Mouse (Mus musculus) frontal cortex, adult (tissue): ENCODE measurements at regions not wholly inside any gene's neighbourhood (a gene's known extent, or its start where the extent isn't known, plus 50 kb on each side); places are given as distances from the start of the nearest gene placed in this dataset.
A peak's percentile ranks its signal among the peaks of the same experiment; 100 is the strongest.
"Not testable (repeated sequence)": the region's sequence is repeated elsewhere in the genome, so short reads cannot be mapped to it uniquely, and the experiment has no call there.

ENCODE experiments used
- ATAC-seq: cut with Nextera tagmentation; 2 replicates; pipeline ENCODE4 v1.9.2; 2017; ENCODE audit warnings: mild to moderate bottlenecking, moderate library complexity, mixed read lengths; ENCODE audit not compliant: low TSS enrichment

DNA sequence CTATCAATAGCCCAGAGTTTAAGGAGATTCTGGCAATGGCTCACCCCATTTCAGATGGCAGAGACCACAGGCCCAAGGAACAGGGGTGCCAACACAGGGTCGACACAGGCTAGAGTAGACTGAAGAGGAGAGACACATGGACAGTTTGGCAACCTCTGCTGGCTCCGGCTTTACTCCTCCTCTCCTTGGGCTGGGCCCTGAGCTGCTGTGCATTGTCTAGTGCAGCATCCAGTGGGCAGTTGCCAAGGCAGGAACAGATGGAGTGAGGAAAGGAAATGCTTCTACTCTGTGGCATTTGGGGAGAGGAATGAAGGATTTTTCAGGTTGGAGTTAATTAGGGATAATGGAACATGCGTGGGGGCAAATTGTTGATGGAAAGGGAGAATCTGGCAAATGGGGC, 151.0 kb upstream of the 1700012A03Rik start:
- ATAC-seq = peak; percentile 92

- ATAC-seq = no peak
Measured at GRCm38 (mm10) chr6:31898609-31899008, 151.4 kb upstream of the 1700012A03Rik start.

DNA sequence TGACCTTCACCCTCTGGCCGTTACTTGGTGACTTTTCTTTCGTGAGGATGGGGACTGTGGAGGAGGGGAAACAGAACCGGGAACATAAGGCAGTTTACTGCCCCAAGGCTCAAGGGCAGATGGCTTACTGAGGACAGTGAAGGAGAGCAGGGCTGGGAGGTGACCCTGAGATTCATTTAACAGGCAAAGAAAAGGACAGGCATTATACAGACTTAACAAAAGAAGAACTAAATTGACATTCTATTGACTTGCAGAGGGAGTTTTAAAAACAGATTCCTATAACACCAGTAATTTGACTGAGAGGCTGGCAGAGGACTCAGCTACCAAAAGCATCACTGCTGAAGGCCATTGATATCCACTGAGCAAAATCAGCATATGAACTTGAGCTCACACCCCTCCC, 153.0 kb upstream of the 1700012A03Rik start:
- no peak for ATAC-seq

GRCm38 (mm10) chr6:31895835-31896234, 154.2 kb upstream of the 1700012A03Rik start:
- ATAC-seq = peak; percentile 80

GRCm38 (mm10) chr6:31886931-31887330, 163.1 kb upstream of the 1700012A03Rik start:
- ATAC-seq = no peak

DNA sequence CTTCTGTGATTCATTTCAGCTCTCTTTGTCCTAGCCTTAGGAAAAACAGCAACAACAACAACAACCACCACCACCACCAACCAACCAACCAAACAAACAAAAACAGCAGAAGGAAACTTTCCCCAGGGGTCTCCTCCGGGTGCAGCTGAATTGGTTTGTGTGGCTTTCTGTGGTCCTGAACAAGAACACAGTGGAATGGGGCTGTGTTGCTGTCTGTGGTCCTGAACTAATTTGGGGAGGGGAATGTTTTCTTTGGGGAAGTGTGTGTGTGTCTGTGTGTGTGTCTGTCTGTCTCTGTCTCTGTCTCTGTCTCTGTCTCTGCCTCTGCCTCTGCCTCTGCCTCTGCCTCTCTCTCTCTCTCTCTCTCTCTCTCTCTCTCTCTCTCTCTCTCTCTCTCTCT, 164.8 kb upstream of the 1700012A03Rik start:
- not testable (repeated sequence) for ATAC-seq

- ATAC-seq = no peak
Measured at GRCm38 (mm10) chr6:31883726-31884125, 166.3 kb upstream of the 1700012A03Rik start.

GRCm38 (mm10) chr6:31874616-31875015, 175.4 kb upstream of the 1700012A03Rik start:
- ATAC-seq = no peak

- ATAC-seq = no peak
Measured at GRCm38 (mm10) chr6:31873911-31874310, 176.1 kb upstream of the 1700012A03Rik start.

DNA sequence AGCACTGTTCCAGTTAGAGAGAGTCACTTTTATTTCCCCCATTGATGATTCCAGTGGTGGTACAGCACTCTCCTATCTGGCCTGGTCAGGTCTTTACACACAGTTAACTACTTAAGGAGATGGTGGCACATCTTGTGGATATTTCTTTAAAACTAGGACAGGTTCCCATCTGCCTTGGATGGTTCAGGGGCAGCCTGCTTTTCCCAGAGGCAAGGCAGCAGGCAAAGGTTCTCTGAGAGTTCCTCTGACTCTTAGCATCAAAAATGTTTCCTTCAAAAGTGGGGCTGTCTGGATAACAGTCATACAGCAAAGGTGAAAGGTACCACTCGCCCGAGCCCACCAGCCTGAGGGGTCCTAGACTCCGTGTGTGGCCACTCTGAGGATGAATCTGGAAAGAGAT, 178.3 kb upstream of the 1700012A03Rik start:
- no peak for ATAC-seq

DNA sequence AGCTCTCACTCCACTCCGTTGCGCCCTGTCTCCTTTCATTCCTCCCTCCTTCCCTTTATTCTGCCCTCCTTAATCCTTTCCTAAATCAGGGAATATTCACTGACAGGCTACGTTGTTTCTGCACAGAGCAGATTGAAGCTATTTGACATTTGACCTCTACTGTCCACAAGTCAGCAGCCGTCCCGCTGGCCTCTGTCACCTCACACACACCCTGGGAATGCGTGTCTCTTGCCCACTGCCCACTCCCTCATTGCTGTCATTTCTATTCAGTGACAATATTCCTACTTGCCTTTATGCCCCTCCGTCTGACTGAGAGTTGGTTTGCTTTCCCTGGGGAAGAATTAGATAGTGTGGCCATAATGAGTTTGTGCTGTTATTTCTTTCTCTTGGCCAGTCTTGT, 188.1 kb upstream of the 1700012A03Rik start:
- no peak for ATAC-seq

DNA sequence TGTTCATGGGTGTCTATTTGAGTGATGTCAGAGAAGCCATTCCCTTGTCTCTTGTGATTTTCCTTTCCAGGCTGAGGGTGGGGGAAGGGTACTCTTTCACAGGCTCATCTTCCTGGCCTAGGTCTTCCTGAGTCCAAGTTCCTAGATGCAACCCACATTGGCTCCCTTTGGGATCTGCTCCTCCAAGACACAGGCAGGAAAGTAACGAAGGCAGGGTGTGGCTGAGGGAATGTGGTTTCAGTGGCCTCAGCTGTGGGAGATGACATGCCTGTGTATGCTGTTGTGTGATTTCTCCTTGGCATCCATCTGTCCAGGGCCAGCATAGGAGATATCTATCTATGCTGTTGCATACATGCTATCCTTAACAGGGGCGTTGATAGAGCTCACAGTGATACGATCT, 190.4 kb upstream of the 1700012A03Rik start:
- no peak for ATAC-seq

DNA sequence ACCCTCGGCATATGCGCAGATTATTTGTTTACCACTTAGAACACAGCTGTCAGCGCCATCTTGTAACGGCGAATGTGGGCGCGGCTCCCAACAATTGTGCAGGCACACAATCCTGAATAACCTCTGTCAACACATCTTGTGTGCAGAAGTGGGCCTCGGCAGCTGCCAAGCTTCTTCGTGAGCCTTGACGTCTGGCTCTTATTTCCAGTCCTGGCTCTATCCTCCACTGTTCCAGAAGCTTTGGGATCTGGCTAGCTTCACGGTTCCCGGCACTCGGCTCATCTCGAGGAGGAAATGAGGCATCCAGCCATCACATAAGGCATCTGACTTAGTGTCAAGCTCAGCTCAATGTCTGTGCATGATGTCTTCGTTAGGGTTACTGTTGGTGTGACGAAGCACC, 195.8 kb upstream of the 1700012A03Rik start:
- ATAC-seq = no peak

- no peak for ATAC-seq
Measured at GRCm38 (mm10) chr6:31846319-31846718, 203.7 kb upstream of the 1700012A03Rik start.

DNA sequence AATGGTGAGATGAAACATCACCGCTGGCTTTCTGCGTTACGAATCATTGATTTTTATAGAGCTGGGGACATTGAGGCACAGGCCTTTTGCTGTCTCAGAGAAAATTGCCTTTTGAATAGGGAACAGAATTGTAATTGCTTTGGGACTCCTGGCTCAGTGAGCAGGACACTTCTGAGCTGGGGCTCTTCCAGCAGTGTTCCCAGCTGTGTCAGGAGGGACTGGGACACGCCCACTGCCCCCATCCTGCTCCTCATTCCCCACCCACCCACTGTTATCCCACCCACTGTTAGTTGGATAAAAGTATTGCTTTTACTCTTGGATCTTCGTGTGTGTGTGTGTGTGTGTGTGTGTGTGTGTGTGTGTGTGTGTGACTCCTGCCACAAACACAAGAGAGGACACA, 204.4 kb upstream of the 1700012A03Rik start:
- no peak for ATAC-seq

- no peak for ATAC-seq
Measured at GRCm38 (mm10) chr6:31840621-31841020, 209.4 kb upstream of the 1700012A03Rik start.

- no peak for ATAC-seq
Measured at GRCm38 (mm10) chr6:31838588-31838987, 211.5 kb upstream of the 1700012A03Rik start.

DNA sequence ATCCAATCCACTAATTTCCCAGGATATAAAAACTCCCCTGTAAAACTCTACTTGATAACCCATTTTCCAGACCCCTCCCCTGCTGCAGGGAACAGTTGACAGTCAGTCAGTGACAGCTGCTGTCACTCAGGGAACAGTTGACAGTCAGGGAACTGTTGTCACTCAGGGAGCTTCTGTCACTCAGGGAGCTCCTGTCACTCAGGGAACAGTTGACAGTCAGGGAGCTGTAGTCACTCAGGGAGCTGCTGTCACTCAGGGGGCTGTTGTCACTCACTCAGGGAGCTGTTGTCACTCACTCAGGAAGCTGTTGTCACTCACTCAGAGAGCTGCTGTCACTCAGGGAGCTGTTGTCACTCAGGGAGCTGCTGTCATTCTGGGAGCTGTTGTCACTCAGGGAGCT, 214.3 kb upstream of the 1700012A03Rik start:
- no peak for ATAC-seq

DNA sequence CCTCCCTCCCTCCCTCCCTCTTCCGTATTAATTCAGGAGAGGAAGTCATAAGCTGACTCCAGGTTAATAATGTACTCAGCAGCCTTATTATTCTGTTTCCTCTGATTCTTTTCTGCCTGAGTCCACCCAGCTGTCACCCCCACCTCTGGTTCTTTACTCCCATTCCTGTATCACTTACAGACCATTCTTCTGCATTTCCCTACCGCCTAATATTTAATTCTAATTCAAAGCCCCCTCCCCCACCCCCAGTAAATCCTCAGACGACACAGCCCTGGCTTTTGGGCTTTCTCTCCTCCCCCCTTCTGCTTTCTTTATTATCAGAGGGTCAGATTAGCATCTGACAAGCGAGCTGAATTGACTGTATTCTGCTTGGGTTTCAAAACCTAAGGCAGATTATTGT, 215.5 kb upstream of the 1700012A03Rik start:
- ATAC-seq = no peak

- 0 out of 2 replicates have a peak, but pooled peaks have one; percentile 4 for ATAC-seq
Measured at GRCm38 (mm10) chr6:31830610-31831009, 219.4 kb upstream of the 1700012A03Rik start.

- no peak for ATAC-seq
Measured at GRCm38 (mm10) chr6:31823616-31824015, 226.4 kb upstream of the 1700012A03Rik start.

GRCm38 (mm10) chr6:31822186-31823085, 227.6 kb upstream of the 1700012A03Rik start:
- no peak for ATAC-seq

DNA sequence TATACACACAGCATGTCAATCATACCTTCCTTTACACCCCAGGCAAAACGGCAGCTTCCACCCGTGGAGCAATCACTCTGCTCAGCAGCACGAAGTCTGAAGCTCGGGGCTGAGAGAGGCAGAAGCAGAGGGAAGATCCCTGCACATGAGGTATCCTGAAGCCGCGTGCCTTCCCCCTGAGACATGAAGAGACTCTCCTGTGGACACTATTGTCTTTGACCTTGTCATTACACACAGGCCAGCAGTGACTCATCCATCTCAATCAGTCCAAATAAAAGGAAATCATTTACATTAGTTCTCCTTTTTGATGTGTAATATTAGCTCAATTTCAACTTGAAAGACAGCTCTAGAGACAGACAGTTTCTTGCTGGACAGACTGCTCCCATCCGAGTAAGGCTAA, 228.4 kb upstream of the 1700012A03Rik start:
- ATAC-seq = no peak

- no peak for ATAC-seq
Measured at GRCm38 (mm10) chr6:31817640-31818039, 232.4 kb upstream of the 1700012A03Rik start.
